Mouse (Mus musculus): ENCODE results near the gene Hdgfl3.

DNA sequence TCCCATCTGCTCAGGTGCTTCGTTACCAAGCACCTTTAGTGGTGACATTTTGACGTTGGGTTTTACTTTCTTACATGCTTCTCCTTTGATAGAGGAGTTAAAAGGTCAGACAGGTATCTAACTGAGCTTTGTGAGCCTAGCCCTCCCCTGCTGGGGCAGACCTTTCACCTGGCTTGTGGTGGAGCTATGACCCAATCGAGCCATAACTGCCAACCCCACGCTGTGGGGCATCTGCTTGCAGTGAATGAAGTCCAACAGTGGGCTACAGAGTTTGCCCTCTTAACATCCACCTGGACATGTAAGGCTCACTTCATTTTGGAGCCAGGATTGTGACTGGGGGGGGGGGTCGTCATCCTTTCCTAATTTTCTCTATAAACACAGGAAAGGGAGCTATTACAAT, 54.0 kb downstream of the Hdgfl3 start:
- no peak for TF ChIP-seq CTCF (IDR thresholded peaks at IDR 0.05; ENCODE audit: low read depth, low read length)
- TF ChIP-seq TAL1 (conservative IDR thresholded peaks at IDR 0.05; ENCODE audit: low read depth, low read length) = no peak
- no peak for TF ChIP-seq GATA2 (IDR thresholded peaks at IDR 0.05; ENCODE audit: borderline replicate concordance, low read depth, low read length)
- TF ChIP-seq GATA1 (IDR thresholded peaks at IDR 0.05; ENCODE audit: borderline replicate concordance, low read length) = no peak

Measured in G1E (cell line).